Mouse (Mus musculus): ENCODE data around the gene Rnaseh2a.

DNA sequence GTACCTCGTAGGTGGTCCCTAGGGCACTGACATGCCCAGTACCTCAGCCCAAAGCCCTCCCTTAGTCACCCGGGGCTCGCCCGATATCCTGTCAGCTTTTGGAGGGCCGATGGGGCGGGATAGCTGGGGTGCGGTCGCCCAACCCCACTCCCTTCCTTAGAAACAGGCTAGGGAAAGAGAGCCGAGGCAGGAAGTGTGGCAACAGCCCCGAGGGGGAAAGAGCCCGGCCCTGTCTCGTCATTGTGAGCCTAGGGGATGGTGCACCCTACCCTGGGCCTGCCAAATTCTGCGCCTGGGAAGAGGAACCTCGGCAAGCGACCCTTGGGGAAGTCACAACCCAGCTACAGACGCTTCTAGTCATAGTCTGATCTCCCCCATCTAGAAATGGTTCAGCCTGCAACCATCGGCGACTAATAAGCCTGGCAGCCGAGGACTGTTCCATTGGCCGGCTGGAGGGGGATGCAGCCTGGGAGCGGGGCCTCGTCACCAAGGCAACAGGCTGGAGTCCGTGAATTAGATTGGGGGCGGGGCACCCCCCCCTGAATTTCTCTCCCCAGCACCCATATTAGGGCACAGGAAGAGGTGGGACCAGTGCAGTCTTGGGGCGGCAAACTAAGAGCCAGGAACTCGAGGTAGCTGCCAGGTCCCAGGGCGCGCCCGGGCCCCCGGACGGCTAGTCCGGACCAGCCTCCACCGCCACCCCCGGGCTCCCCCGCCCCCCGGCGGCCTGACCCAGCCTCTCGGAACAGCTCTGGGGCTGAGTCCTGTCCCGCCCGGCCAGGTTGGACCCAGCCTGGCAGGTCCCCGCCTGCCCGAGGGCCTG, 10.2 kb upstream of the Rnaseh2a start:
- TF ChIP-seq POLR2A (IDR thresholded peaks at IDR 0.05; ENCODE audit: insufficient read depth, low read depth, low read length) (peak; percentile 39; the same call in 1 of the 2 replicates), CTCF (IDR thresholded peaks at IDR 0.05; ENCODE audit: insufficient read depth, low read depth, low read length) (no peak)
